Mouse (Mus musculus): ENCODE data around the gene Nrn1.
A peak's percentile ranks its signal among the peaks of the same experiment; 100 is the strongest.

Gene Nrn1

GRCm38 (mm10) chr13:36724533-36725470 is 10.1 kb downstream of the Nrn1 start:
- DNase-seq (ENCODE audit: low spot score), result no peak

DNA sequence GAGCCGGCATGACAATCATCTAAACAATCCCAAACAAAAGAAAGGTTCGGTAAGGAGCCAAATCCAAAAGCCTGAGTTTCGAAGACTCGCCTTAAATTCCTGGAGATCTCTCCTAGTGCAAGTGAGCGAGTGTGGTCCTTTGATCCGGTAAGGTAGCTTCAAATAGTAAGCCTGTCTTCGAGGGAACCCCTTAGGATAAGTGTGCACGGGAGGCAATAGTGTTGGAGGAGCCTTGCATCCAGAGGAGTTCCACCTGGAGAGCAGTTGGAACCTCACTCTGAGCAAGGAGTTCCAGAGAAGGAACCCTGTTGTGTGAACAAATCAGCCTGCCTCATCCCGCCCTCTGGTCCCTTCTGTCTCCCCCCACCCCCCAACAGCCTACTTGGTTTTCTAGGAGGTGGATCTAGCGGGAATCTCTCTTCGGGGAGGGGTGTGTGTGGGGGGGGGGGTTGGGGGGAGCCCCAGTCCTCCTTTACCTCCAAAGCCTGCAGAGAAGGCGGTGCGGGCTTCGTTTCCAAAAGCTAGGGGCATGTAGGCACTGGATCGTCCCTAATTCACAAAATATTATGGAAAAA is 11.1 kb downstream of the Nrn1 start:
- DNase-seq (ENCODE audit: low spot score), result no peak

DNA sequence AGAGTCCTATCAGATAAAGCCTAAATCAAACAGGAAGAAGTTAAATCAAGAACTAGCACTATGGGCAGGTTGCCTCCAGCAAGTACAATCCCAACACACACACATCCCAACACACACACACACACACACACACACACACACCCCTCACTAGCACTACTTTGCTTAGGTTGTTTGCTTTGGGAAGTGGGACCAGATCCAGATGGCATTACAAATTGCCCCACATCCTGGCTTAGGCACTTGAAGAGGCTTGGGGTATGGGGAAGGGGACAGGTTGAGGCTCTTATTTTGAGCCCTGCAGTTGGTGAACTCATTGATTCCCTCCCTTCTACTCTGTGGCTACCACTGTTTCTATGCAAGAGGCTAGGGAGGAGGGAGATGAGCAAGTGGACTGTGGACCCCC is 12.6 kb downstream of the Nrn1 start:
- no peak for DNase-seq (ENCODE audit: low spot score)

DNA sequence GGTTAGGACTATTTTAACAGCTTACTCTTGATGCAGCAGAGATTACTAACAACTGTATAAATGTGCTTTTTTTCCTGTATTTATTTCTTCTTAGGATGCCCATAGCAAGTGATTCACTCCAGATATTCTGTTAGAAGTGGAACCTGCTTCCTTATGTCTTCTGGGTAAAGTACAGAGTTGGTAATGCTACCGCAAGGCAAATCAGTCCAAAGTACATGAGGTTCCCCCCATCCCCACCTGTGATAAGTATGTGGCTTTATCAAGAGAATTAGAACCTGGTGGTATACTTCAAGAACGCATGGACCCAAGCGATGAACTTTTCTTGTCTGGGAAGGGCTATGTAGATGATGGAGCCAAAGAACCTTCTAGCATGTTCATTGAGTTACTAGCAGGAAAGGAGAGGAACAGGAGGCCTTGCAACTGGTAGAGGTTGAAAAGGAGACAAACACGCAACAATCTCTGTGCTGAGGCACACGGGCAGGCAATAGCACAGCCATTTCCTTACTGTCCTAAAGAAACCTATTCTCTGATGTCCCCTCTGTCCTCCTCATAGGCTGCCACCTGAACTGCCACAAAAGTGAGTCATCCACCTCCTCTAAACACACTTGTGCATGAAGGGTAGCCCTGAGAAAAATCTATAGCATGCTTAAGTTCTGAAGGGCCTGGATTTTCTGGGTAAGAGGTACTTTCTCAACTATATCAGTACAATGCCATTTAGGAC is 14.5 kb downstream of the Nrn1 start:
- no peak for DNase-seq (ENCODE audit: low spot score)

GRCm38 (mm10) chr13:36717376-36717775 is 17.6 kb downstream of the Nrn1 start:
- DNase-seq (ENCODE audit: low spot score), result no peak

- DNase-seq (ENCODE audit: low spot score), result no peak
Measured at GRCm38 (mm10) chr13:36716708-36717107, 18.2 kb downstream of the Nrn1 start.

DNA sequence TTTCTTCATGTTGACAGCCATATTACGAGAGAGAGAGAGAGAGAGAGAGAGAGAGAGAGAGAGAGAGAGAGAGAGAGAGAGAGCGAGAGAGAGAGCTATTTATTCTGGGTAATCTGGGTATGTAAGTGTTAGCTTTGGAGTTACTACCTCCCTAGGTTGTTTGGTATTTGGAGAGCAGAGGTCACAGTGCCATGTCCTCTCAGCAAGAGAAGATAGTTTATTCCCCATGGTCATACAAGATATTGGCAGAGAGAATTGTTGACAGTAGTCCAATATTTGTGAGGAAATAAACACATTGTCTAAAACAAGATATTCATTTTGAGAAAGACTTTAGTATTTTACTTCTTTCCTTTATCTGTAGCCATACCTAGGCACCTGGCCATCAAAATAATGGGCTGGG is 20.8 kb downstream of the Nrn1 start:
- DNase-seq (ENCODE audit: low spot score), result peak; percentile 43

GRCm38 (mm10) chr13:36707088-36707690 is 27.7 kb downstream of the Nrn1 start:
- no peak for DNase-seq (ENCODE audit: low spot score)

DNA sequence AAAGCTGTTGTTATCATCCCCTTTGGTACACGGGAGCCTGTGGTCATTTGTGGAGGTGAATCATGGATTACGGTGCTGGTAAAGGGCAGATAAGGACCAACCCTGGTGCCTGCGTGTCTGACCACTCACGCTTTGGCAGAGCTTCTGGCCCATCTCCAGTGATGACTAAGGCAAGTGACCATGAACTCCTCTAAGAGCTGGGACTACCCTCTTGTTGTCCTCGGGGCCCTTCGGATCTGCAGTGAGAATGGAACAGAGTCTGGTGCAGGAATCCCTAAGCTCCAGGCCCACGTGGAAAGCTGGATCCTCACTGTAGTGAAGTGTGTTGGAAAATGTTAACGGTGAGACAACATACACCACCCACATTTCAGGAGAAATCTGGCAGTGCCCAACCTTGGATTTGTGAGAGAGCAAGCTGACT is 38.6 kb downstream of the Nrn1 start:
- DNase-seq (ENCODE audit: low spot score), result peak; percentile 52

GRCm38 (mm10) chr13:36695516-36696201 is 39.3 kb downstream of the Nrn1 start:
- DNase-seq (ENCODE audit: low spot score), result peak; percentile 18

DNA sequence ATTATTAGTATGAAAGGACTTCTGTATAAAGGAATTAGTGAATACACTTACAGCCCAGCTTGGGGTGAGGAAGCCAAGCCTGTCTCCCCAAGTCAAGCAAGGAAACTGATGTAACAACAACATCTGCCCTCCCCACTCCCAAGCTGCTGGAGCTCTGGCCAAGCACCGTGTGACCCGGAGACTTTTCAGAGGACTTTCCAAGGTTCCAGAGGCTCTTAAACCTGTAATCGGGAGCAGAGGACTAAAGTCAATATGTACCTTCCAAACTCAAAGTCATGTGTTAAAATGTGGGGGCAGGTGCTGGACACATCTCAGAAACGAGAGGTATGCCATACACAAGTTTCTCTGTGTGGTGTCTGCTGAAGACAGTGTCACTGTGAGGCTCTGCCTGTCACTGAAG is 51.4 kb downstream of the Nrn1 start:
- no peak for DNase-seq (ENCODE audit: low spot score)

DNA sequence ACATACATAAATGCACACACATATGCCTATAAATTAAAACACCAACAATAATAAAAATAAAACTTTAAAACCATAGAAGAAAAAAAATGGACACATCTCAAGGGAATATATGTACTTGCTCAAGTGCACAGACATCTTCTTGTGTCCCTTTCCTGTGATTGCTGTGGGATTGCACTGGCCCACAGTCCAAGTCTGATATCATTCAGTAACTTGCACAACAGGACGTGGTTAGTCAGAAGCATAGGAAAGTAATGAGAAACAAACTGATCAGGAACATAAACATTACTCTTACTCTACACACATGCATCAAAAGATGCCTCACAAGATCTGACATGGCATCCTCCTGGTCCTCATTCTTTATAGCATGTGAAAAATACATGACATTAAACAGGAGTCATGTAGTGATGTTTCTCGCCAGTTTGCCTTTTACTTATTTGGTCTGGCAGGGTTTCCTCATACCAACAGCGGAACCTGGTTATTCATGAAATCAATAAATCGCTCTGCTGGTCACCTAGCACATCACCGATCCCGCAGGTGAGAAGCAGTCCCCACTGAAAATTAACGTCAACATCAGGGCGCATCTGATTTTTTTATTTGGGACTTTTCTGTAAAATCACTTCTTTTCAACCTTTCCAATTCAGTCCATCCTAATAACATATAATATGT is 54.1 kb downstream of the Nrn1 start:
- DNase-seq (ENCODE audit: low spot score), result no peak

DNA sequence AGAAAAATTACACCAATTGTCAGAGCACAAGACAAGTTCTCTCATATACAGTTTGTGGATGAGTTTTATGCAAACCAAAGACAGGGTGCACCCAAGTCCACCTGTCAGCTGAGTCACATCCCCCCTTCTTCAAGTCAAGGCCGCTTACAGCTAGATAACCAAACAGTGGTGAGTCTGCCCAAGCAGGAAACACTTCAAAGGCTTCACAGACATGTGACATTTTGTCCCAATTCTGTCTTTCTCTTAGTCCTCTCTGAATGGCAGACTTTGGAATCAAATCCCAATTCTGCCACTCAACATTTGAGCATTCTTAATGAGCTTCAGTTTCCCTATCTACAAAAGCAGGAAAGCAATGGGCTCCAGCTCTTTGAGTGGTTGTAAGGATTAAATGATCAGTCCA is 55.6 kb downstream of the Nrn1 start:
- no peak for DNase-seq (ENCODE audit: low spot score)
